Mouse (Mus musculus): ENCODE measurements around the gene Hist1h2bk. TPM values are rescaled to one million over a fixed set of nuclear protein-coding genes. Genes with fewer than 3 reads are reported as not detected.

Hist1h2bk gene
- 100 to 1,000 TPM in 1 of 2 experiments, 10 to 100 TPM in 1; 95.1 to 120 TPM for total RNA-seq (2021)

DNA sequence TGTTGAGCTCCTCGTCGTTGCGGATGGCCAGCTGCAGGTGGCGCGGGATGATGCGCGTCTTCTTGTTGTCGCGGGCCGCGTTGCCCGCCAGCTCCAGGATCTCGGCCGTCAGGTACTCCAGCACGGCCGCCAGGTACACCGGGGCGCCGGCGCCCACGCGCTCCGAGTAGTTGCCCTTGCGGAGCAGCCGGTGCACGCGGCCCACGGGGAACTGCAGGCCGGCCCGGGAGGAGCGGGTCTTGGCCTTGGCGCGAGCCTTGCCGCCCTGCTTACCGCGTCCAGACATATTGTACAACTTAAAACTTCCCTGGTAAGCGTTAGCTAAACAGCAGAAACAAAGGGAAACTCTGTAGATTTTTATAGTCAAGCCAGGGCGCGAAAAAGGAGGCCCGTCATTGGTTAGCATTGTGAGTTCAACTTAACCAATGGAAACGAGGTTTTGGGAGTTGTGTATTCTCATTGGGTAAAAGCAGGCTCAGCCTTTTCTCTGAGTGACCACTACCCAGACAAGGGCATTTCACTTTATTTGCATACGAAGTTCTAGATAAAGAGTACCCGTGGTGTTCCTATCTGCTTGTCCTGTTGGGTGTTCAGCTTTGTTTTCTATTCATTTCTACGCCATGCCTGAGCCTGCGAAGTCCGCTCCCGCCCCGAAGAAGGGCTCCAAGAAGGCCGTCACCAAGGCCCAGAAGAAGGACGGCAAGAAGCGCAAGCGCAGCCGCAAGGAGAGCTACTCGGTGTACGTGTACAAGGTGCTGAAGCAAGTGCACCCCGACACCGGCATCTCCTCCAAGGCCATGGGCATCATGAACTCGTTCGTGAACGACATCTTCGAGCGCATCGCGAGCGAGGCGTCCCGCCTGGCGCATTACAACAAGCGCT, at the start of gene Hist1h2bk, which contains the start of gene Hist1h2ah:
Hist1h2bk (plus strand) TSS at position 604 of the 882 bp plus-strand sequence.
Hist1h2ah (minus strand) TSS at position 302 of the 882 bp plus-strand sequence.
- DNase-seq: peak; percentile 78
- intact Hi-C loops (cut with DNase I): loop anchor here (10.0 kb wide), 1 partner anchor 301 kb away; the partner anchor contains the start of gene Hist1h4j

DNA sequence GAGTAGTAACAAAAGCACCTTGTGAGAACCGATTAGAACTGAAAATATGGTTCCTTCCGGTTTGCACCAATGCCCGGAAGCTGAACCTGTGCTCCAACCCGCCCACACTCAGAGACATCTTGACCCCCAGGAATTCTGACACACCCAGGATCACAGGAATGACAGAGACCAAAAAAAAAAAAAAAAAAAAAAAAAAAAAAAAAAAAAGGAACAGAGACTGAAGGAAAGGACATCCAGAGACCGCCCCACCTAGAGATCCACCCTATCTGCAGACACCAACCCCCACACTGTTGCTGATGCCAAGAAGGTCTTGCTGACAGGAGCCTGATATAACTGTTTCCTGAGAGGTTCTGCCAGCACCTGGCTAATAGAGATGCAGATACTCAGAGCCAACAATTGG, 43.1 kb upstream of the Hist1h2bk start:
- no peak for DNase-seq
- intact Hi-C loops (cut with DNase I): no loop called here

DNA sequence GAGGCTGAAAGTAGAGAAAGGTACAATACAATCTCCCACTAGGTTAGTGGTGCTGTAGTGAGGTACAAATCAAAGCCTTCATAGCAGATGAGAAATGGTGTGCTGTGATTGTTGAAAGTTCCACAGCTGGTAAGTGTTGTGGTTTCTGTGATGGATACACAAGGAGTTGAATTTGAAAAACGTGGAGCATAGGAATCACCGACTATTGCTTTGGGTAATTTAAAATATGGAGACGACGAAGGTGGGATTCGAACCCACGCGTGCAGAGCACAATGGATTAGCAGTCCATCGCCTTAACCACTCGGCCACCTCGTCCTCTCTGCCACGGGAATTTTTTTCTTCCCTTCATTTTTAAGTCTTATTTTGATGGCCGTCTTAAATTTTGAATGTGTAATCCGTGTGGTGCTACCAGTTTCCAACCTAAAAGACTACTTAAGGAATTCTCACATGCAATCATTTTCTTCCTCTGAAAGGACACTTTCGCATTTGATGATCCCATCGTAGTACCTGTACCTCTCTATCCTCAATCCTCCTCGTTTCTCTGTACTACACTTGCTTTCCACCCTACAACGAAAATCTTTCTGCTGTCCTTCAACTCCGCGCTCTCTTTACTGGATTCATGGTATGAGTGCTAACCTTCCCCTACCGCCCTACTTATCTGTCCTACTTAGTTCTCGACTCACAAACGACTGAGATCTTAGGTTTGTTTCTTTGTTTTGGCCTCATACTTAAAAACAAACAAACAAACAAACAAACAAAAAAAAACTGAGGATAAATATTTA, 41.5 kb upstream of the Hist1h2bk start:
- peak; percentile 27 for DNase-seq
- intact Hi-C loops (cut with DNase I): no loop called here

DNA sequence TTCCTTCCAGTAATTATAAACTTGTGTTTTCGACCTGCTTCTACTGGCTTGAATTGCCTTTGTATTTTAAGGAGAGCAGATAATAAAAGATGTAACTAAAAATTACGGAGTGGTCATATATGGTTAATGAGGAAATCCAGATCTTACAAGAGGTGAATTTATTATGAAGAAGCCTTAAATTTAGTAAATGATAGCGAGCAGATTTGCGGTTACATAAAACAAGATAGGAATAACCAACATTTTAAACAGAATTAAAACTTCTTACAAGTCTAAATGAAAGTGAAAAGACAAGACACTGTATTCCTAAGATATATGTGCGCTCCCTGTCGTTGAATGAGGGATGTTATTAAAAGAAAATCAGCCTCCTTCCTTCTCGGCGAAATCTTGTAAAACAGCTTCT, 40.8 kb upstream of the Hist1h2bk start:
- intact Hi-C loops (cut with DNase I): no loop called here
- no peak for DNase-seq

DNA sequence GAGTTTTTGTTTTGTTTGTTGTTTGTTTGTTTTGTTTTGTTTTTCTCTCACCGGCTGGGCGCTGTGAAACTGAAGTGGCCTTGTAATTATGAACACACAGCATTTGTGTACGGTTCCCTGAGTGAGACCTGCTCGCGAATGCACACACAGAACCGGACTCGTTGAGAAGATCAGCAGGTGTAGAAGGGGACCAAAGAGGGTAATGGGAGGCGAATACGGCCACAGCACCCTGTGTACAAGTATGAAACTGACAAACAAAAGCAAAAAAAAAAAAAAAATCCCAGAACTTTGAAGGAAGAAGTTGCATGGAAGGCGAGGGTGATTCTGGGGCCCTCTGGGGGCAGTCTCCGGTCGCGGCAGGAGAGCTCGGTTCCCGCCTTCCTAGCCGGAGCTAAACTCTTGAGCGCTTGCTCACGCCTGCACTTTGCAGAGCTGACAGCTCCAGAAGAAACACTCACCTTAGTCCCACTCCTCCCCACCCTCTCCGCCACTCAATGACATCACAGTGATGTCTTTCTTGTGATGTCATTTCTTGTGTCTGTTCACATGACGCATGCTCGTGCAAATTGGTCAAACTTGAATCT, 40.2 kb upstream of the Hist1h2bk start:
- peak; percentile 22 for DNase-seq
- intact Hi-C loops (cut with DNase I): no loop called here

DNA sequence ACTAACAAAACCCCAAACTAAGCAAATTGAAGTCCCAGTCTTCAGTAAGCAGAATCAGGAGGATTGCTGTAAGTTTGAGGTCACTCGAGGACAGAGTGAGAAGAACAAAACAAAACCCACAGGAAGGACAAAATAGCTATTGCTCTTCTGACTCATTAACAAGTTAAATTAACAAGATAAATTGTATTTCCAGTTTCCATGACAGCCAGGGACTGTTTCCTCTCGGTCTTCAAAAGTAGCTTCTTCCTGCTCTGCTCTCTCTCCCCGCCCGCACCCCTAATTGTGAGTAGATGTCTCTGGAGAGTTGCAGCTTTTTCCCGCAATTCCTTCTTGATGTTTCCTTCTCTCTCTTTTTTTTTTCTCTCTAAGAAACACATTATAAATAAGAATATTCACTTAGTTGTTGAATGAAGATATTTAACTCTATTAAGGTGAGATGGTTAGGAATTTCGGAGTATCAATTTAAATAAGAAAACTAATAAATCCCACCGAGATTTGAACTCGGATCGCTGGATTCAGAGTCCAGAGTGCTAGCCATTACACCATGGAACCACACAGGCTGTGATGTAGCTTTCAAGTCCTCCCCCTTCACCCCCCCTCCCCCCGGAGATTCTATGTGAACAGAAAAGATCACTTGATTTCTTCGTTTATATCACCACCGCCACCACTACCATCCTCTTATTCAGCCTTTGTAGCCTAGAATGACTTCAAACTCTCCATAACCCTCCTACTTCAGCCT, 39.4 kb upstream of the Hist1h2bk start:
- intact Hi-C loops (cut with DNase I): no loop called here
- DNase-seq: no peak

DNA sequence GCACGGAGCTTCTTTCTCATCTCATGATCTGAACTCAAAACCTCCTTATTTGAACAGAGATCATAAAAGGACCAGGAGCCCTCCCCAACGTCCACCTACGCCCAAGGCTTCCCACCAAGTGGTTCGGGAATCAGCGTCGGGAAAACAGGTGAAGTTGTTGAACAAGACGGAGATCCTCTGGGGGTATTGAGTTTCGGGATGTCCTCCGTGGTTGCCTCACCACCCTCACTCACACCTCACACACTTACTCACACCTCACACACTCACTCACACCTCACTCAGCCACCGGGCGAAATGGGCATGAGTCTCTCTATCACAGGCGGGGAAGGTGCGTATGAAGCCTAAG, 38.9 kb upstream of the Hist1h2bk start:
- DNase-seq: no peak
- intact Hi-C loops (cut with DNase I): no loop called here

DNA sequence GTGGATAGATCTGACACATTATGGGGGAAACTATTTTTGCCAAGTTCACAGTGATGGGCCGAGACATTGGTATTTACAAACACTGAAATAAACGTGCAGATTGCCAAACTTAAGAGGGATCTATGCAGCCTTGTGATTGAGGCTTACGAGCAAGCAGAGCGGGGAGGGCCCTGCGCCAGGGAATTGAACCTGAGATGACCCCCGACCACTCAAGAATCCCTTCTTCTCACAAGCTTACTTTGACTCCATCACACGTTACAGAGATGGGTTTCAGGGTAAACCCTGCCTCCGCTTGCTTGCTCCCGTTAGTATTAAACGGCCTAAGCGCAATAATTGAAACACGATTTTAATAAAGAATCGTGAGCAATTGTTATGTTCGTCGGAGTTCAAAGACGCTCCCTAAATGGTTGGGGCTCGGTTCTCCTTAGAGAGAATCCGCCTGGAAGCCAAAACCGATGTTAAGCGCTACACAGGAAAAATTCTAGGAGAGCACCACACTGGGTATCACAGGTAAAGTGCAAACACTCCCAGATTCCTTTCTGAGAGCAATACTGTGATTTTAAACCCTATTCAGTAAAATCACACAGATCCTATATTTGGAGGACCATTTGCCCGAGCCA, 38.4 kb upstream of the Hist1h2bk start:
- DNase-seq: no peak
- intact Hi-C loops (cut with DNase I): no loop called here

DNA sequence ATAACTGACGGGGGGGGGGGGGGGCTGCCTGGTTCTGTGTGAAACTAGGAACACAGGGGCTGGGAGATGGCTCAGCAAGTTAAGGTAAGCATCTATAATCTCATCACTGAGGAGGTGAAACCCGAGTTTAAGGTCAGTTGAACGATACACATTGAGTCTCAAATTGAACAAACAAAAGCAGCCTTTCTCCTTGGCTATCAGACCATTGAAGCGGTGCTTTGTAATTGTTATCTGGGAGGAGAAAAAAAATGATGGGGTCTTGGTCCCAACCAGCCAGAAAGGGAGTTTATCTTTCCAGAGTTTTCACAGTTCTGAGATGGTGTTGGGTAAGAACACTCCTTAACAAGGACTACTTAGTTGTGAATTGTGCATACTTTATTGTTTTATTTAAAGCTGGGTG, 37.8 kb upstream of the Hist1h2bk start:
- intact Hi-C loops (cut with DNase I): no loop called here
- DNase-seq: no peak

DNA sequence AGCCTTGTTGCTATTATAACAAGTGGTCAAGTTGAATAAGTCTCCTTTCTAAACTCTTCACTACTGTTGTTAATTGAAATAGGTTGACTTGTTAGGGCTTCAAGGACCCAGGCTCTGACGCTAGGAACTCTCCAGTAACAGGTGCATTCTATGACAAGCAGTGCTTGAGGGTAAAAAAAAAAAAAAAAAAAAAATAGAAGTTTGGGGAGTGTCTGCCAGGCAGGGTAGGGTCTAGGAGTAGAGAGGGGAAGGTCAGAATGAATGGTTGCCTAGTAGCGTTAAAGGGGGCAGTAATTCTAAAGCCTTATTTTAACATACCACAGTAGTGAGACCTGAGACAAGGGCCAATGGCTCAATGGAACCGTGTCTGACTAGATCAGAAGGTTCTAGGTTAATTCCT, 37.3 kb upstream of the Hist1h2bk start:
- intact Hi-C loops (cut with DNase I): no loop called here
- DNase-seq: no peak

DNA sequence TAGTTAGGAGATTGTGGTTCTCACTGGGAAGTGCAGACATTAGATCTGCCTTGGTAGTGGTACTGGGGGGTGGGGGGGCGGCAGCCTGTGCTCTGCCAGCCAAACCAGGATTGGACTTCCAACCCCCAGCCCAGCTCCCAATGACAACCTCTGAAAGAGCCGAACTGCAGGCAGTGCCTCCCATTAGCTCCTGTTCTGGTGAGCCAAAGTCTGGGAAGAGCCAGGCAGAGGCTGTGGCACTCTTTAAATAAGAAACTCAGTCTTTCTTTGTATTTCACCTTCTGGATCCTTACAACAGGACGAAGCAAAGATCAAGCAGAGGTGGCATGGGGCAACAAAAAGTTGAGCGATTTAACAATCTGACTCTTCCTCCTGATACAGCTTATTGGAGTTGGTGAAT, 36.5 kb upstream of the Hist1h2bk start:
- intact Hi-C loops (cut with DNase I): no loop called here

DNA sequence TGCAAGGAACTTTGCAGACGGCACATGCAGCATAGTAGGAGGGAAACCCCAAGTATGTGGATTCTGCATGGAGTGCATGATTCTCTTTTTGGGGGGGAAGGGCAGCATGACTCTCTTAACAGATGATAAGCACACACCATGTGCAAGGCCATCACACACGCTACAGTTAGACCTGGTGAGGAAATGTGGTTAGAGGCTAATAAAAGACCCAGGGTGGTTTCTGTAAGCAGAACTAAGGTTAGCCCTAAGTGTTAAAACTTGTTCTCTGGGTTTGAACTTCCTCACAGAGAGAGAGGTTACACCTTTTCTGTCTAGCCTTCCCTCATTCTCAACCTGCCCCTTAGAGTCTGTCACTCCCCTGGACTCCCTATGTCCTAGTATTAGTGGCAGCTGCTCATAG, 34.3 kb upstream of the Hist1h2bk start:
- intact Hi-C loops (cut with DNase I): no loop called here
- DNase-seq: no peak

More for the DNA sequence above, 36.5 kb upstream of the Hist1h2bk start:
- DNase-seq: no peak

DNA sequence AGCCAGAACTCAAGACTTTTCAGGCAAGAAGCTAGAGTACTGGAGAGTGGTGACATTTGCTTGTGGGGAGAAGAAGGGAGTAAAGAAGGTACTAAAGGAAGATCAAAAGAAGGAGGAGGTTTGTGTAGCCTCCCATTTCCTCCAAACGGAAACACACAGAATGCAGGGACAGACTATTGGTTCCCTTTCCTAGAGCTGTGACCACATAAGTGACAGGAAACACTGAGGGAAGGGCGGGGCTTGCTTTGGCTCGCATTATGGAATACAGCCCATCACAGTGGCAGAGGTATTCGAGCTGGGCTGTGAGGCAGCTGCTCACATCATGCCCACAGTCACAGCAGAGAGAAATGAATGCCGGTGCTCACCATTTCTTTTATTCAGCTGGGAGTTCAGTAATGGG, 33.8 kb upstream of the Hist1h2bk start:
- DNase-seq: no peak
- intact Hi-C loops (cut with DNase I): no loop called here

DNA sequence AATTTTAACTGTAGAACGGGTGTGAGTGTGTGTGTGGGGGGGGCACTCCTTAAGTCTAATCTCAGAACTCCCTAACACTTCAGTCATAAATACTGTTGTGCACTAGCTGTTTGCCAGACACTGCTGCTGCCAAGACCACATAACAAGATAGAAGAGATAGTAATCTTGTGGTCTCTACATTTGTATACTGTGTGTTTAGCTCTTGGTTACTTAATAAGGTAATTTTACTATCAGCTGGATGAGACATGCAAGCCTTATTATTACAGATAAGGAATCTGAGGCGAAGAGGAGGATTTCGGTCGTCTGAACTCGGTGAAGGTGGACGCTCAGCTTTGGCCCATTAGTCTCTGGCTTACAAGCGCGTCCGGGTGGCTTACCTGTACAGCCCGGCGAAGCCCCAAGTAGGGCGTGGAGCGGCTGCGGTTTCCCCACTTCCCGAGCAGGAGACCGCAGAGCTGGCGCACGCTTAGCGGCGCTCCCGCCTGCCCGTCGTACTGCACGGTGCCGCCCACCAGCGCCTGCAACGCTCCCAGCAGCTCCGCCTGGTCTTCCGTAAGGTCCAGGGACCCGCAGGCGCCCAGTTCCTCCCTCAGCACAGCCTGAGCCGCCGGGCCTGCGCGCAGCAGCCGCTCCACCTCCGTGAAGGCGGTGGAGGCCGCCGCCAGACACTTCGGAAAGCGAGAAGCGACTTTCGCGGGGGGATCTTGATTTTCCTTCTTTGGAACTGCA, 29.9 kb upstream of the Hist1h2bk start:
- intact Hi-C loops (cut with DNase I): no loop called here
- DNase-seq: no peak

DNA sequence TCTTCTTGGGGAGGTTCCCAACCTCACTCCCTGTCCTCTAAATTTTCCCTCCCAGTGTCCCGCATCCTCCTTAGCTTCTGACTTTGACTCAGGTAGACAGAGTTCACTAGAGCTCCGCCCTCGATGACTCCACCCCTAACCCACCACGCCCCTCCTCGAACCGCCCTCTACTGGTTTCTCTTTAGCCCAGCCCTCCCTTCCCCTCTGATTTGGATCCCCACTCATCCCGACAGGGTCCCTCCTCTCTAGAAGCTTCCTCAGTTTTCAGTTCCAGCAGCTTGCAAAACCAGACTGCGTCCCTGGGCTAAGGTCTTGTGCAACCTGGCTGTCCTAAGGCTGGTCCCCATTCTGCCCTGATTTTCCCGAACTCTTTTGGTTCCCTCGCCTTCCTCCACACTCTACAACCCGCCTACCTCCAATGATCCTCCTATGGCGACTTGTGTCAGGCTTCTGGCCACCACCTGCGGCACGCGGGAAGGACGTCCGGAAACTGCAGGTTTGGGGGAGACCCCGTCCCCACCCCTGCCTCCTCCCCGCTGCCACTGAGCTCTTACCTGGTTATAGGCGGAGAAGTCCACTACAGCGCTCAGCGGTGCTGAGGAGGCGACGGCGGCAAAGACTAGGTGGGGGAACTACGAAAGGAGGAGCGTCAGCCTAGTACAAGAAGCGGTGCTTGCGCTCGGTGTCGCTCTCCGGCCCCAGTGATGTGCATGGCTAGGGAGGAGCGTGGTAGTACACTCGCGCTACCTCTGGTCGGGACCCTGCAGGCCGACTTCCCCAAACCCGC, 29.1 kb upstream of the Hist1h2bk start:
- no peak for DNase-seq
- intact Hi-C loops (cut with DNase I): no loop called here

DNA sequence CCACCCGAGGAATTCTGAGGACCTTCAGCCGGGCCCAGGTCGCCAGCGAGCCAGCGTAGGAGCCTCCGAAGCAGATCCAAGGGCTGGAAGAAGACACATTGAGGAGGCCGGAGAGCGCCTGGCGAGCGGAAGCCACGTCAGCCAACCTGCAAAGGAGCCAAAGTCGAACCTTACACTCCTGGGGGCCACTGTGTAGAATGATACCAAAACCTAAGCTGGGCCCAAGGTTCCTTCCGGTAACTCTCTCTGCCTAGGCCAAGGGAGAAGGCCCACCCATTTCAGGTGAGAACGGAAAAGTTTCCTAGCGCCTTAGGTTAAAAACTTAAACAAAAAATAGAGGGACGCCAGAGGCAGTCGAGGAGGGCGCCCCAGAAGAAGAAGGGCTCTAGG, 28.6 kb upstream of the Hist1h2bk start:
- DNase-seq: no peak
- intact Hi-C loops (cut with DNase I): no loop called here

DNA sequence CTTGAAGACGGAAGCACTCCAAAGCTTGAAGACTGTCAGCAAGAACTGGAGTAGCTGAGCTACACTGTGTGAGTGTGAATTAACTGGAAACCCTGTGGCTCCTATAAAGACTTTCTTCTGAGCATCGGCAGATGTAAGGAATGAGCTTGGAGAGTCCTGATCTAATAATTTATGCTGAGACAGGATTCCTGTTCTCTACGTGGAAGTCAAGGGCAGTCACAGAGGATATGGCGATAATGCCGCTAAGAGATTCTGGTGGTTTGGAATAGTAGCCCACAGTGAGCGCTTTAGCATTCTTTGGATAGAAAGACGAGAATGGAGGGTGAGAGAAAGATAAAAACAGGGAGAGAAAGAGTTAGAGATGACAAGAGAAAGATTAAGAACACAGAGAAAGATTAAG, 27.8 kb upstream of the Hist1h2bk start:
- no peak for DNase-seq
- intact Hi-C loops (cut with DNase I): no loop called here

DNA sequence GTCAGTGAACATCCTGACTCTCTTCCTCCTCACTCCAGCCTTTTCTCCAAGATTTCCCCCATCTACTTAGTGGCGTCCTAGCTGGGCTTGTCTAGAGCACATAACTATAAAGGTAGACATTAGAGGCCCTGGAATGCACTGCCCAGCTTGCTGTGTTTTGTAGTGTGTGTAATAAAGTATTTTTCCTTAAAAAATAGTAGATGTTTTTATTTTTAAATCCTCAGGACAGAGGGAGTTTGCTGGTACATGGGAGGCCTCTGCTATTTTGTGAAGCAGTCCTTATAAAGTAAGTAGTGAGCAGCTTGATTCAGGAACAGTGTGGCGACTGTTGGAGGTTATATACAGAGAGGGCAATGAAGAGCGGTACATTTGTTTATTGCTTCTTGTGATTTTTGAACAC, 27.0 kb upstream of the Hist1h2bk start:
- intact Hi-C loops (cut with DNase I): no loop called here
- no peak for DNase-seq

DNA sequence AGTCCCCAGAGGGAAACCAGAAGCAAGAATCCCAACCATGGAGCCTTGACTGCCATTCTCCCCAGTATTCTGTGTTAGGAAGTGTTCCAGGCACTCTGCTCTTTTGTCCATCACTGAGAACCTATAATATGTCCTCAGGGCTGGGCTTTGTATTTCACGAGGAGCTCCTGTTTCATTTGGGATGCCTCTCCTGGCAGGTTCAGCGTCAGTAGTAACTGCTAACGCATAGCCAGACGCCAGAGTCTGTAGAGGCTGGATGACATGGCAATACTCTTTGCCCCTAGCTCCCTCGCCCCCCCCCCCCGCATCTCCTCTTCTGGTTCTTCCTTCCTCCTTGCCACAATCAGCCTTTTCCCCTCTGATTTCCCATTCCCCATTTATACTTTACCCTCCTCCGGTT, 26.0 kb upstream of the Hist1h2bk start, which contains the start of gene Prss16:
Prss16 (minus strand) TSS at position 101 of the 400 bp plus-strand sequence.
- DNase-seq: no peak
- intact Hi-C loops (cut with DNase I): no loop called here

All from left cerebral cortex, postnatal 4 days (tissue).